Mouse (Mus musculus): ENCODE measurements around the gene Ranbp3l. TPM values are rescaled to one million over a fixed set of nuclear protein-coding genes. Genes with fewer than 3 reads are reported as not detected.

The Ranbp3l gene
- polyA plus RNA-seq, 1 experiment = not detected

GRCm38 (mm10) chr15:8950856-8951255, 16.9 kb upstream of the Ranbp3l start:
- Histone ChIP-seq H3K4me2 (ENCODE audit: low read depth) (no peak overlapping the region), H3K36me3 (ENCODE audit: control insufficient read depth, insufficient read depth) (no peaks in the 10 kb centered on the region), H3ac (ENCODE audit: control insufficient read depth, insufficient read length) (no peak overlapping the region), H3K4me3 (no peak overlapping the region), H3K79me2 (ENCODE audit: control insufficient read depth, insufficient read depth) (no peaks in the 10 kb centered on the region), H3K27me3 (ENCODE audit: control insufficient read depth, insufficient read depth, insufficient read length) (no peaks in the 10 kb centered on the region)
- no peak for TF ChIP-seq E2F4 (IDR thresholded peaks at IDR 0.05; ENCODE audit: insufficient read depth)
- TF ChIP-seq TCF3 (IDR thresholded peaks at IDR 0.05; ENCODE audit: insufficient read length, low read depth) = no peak
- no peak for TF ChIP-seq MAX (IDR thresholded peaks at IDR 0.05; ENCODE audit: low read depth)
- TF ChIP-seq REST (IDR thresholded peaks at IDR 0.05; ENCODE audit: insufficient read depth, insufficient read length) = no peak
- no peak for TF ChIP-seq POLR2AphosphoS2 (IDR thresholded peaks at IDR 0.05; ENCODE audit: insufficient read length, low read depth)
- TF ChIP-seq CEBPB (IDR thresholded peaks at IDR 0.05; ENCODE audit: insufficient read depth, poor library complexity, severe bottlenecking) = no peak
- TF ChIP-seq MYOD1 (IDR thresholded peaks at IDR 0.05; ENCODE audit: control insufficient read depth in 1 of 3, insufficient read length in 2 of 3, low read depth in 2 of 3) = no peak
- no peak for TF ChIP-seq TCF12 (IDR thresholded peaks at IDR 0.05; ENCODE audit: insufficient read depth, poor library complexity, severe bottlenecking)
- no peak for TF ChIP-seq SRF (IDR thresholded peaks at IDR 0.05; ENCODE audit: control insufficient read depth, insufficient read length, low read depth)

GRCm38 (mm10) chr15:8963323-8963722, 4.4 kb upstream of the Ranbp3l start:
- no peaks in the 10 kb centered on the region for H3K36me3 ChIP-seq (ENCODE audit: control insufficient read depth, insufficient read depth)
- no peak for TF ChIP-seq TCF12 (IDR thresholded peaks at IDR 0.05; ENCODE audit: insufficient read depth, poor library complexity, severe bottlenecking)
- TF ChIP-seq MYOD1 (IDR thresholded peaks at IDR 0.05; ENCODE audit: control insufficient read depth in 1 of 3, insufficient read length in 2 of 3, low read depth in 2 of 3) = no peak
- no peak for TF ChIP-seq MYOG (IDR thresholded peaks at IDR 0.05; ENCODE audit: control insufficient read depth in 1 of 3, insufficient read depth in 1 of 3, insufficient read length in 2 of 3, low read depth in 2 of 3)
- TF ChIP-seq POLR2AphosphoS2 (IDR thresholded peaks at IDR 0.05; ENCODE audit: insufficient read length, low read depth) = no peak
- TF ChIP-seq CEBPB (IDR thresholded peaks at IDR 0.05; ENCODE audit: insufficient read depth, poor library complexity, severe bottlenecking) = no peak
- TF ChIP-seq USF1 (IDR thresholded peaks at IDR 0.05; ENCODE audit: low read depth) = no peak
- TF ChIP-seq SRF (IDR thresholded peaks at IDR 0.05; ENCODE audit: control insufficient read depth, insufficient read length, low read depth) = no peak
- no peak for TF ChIP-seq REST (IDR thresholded peaks at IDR 0.05; ENCODE audit: insufficient read depth, insufficient read length)
- TF ChIP-seq POLR2A (IDR thresholded peaks at IDR 0.05; ENCODE audit: insufficient read length, low read depth) = no peak
- TF ChIP-seq E2F4 (IDR thresholded peaks at IDR 0.05; ENCODE audit: insufficient read depth) = no peak
- TF ChIP-seq MAX (IDR thresholded peaks at IDR 0.05; ENCODE audit: low read depth) = no peak
- no peak for TF ChIP-seq TCF3 (IDR thresholded peaks at IDR 0.05; ENCODE audit: insufficient read length, low read depth)
- H3K4me2 ChIP-seq (ENCODE audit: low read depth) = no peak overlapping the region
- H3K27me3 ChIP-seq (ENCODE audit: control insufficient read depth, insufficient read depth, insufficient read length) = no peaks in the 10 kb centered on the region
- no peak overlapping the region for H3ac ChIP-seq (ENCODE audit: control insufficient read depth, insufficient read length)
- H3K4me3 ChIP-seq = no peak overlapping the region
- H3K79me2 ChIP-seq (ENCODE audit: control insufficient read depth, insufficient read depth) = no peaks in the 10 kb centered on the region

GRCm38 (mm10) chr15:8968229-8968595, 463 bp downstream of the Ranbp3l start:
- no peak overlapping the region for H3K4me3 ChIP-seq
- TF ChIP-seq USF1 (IDR thresholded peaks at IDR 0.05; ENCODE audit: low read depth) (no peak), TCF3 (IDR thresholded peaks at IDR 0.05; ENCODE audit: insufficient read length, low read depth) (no peak)
- no peaks in the 10 kb centered on the region for H3K36me3 ChIP-seq (ENCODE audit: control insufficient read depth, insufficient read depth)
- no peaks in the 10 kb centered on the region for H3K79me2 ChIP-seq (ENCODE audit: control insufficient read depth, insufficient read depth)
- H3ac ChIP-seq (ENCODE audit: control insufficient read depth, insufficient read length) = no peak overlapping the region
- H3K4me2 ChIP-seq (ENCODE audit: low read depth) = peak overlapping the region; percentile 72
- no peaks in the 10 kb centered on the region for H3K27me3 ChIP-seq (ENCODE audit: control insufficient read depth, insufficient read depth, insufficient read length)

- Histone ChIP-seq H3K4me3 (no peak overlapping the region), H3K4me2 (ENCODE audit: low read depth) (no peak overlapping the region), H3ac (ENCODE audit: control insufficient read depth, insufficient read length) (no peak overlapping the region), H3K27me3 (ENCODE audit: control insufficient read depth, insufficient read depth, insufficient read length) (no peaks in the 10 kb centered on the region), H3K79me2 (ENCODE audit: control insufficient read depth, insufficient read depth) (no peaks in the 10 kb centered on the region), H3K36me3 (ENCODE audit: control insufficient read depth, insufficient read depth) (no peaks in the 10 kb centered on the region)
- TF ChIP-seq POLR2A (IDR thresholded peaks at IDR 0.05; ENCODE audit: insufficient read length, low read depth) (no peak), MAX (IDR thresholded peaks at IDR 0.05; ENCODE audit: low read depth) (no peak), SRF (IDR thresholded peaks at IDR 0.05; ENCODE audit: control insufficient read depth, insufficient read length, low read depth) (no peak), POLR2AphosphoS2 (IDR thresholded peaks at IDR 0.05; ENCODE audit: insufficient read length, low read depth) (no peak), E2F4 (IDR thresholded peaks at IDR 0.05; ENCODE audit: insufficient read depth) (no peak), CEBPB (IDR thresholded peaks at IDR 0.05; ENCODE audit: insufficient read depth, poor library complexity, severe bottlenecking) (no peak), TCF12 (IDR thresholded peaks at IDR 0.05; ENCODE audit: insufficient read depth, poor library complexity, severe bottlenecking) (no peak), MYOD1 (IDR thresholded peaks at IDR 0.05; ENCODE audit: control insufficient read depth in 1 of 3, insufficient read length in 2 of 3, low read depth in 2 of 3) (no peak)
These were observed 1.4 kb downstream of the Ranbp3l start for GRCm38 (mm10) chr15:8969061-8969635.

GRCm38 (mm10) chr15:8991211-8991610, 23.5 kb downstream of the Ranbp3l start:
- TF ChIP-seq CEBPB (IDR thresholded peaks at IDR 0.05; ENCODE audit: insufficient read depth, poor library complexity, severe bottlenecking) (no peak), MAX (IDR thresholded peaks at IDR 0.05; ENCODE audit: low read depth) (no peak), POLR2A (IDR thresholded peaks at IDR 0.05; ENCODE audit: insufficient read length, low read depth) (no peak), MYOD1 (IDR thresholded peaks at IDR 0.05; ENCODE audit: control insufficient read depth in 1 of 3, insufficient read length in 2 of 3, low read depth in 2 of 3) (no peak), SRF (IDR thresholded peaks at IDR 0.05; ENCODE audit: control insufficient read depth, insufficient read length, low read depth) (no peak), USF1 (IDR thresholded peaks at IDR 0.05; ENCODE audit: low read depth) (no peak), E2F4 (IDR thresholded peaks at IDR 0.05; ENCODE audit: insufficient read depth) (no peak), POLR2AphosphoS2 (IDR thresholded peaks at IDR 0.05; ENCODE audit: insufficient read length, low read depth) (no peak), TCF3 (IDR thresholded peaks at IDR 0.05; ENCODE audit: insufficient read length, low read depth) (no peak), MYOG (IDR thresholded peaks at IDR 0.05; ENCODE audit: control insufficient read depth in 1 of 3, insufficient read depth in 1 of 3, insufficient read length in 2 of 3, low read depth in 2 of 3) (no peak), REST (IDR thresholded peaks at IDR 0.05; ENCODE audit: insufficient read depth, insufficient read length) (no peak), TCF12 (IDR thresholded peaks at IDR 0.05; ENCODE audit: insufficient read depth, poor library complexity, severe bottlenecking) (no peak)

More at GRCm38 (mm10) chr15:8991211-8991610, 23.5 kb downstream of the Ranbp3l start:
- Histone ChIP-seq H3K27me3 (ENCODE audit: control insufficient read depth, insufficient read depth, insufficient read length) (no peaks in the 10 kb centered on the region), H3K36me3 (ENCODE audit: control insufficient read depth, insufficient read depth) (no peaks in the 10 kb centered on the region), H3K4me2 (ENCODE audit: low read depth) (no peak overlapping the region), H3K79me2 (ENCODE audit: control insufficient read depth, insufficient read depth) (no peaks in the 10 kb centered on the region), H3ac (ENCODE audit: control insufficient read depth, insufficient read length) (no peak overlapping the region), H3K4me3 (no peak overlapping the region)

Data from myocyte (in vitro differentiated cells).